In genomic region chrX:94140080-94140479, GRCm38 (mm10) we compare ENCODE assay signal across 24 mouse cellular contexts. TPM values are rescaled to one million over a fixed set of nuclear protein-coding genes. Genes with fewer than 3 reads are reported as not detected.
DNase-seq lines count a peak whose midpoint lies in the region; ATAC-seq lines count a peak whose summit lies in the region.
"Had no signal": no experiment of that assay in that cellular context is flagged by ENCODE, and none has a peak within 500 bp of the region (broad histone marks: within the 10 kb centered on the region; RNA-seq: fewer than 3 reads in every experiment).

No protein-coding gene starts in this region.

- H3K36me3 ChIP-seq in splenic B cell, adult 2 months (ENCODE audit: control insufficient read depth, insufficient read depth, low read length, poor library complexity, severe bottlenecking) = no peaks in the 10 kb centered on the region
- H3K36me3 ChIP-seq: forebrain, embryonic 10.5 days; G1E; hindbrain, embryonic 12.5 days; hindbrain, embryonic 15.5 days; intestine, embryonic 15.5 days had no signal

- peak; percentile 89 for ATAC-seq in megakaryocyte, adult 5-6 weeks (ENCODE audit: poor library complexity, severe bottlenecking)
- ATAC-seq: forebrain, embryonic 13.5 days; forebrain, embryonic 16.5 days; intestine, embryonic 15.5 days; Patski had no signal

- no peaks in the 10 kb centered on the region for H3K27me3 ChIP-seq in splenic B cell, adult 2 months (ENCODE audit: control insufficient read depth, insufficient read depth, low read length, poor library complexity, severe bottlenecking)
- H3K27me3 ChIP-seq: CH12.LX, Patski had no signal

- peak; percentile 20 for DNase-seq in adrenal gland, adult 2 months
- DNase-seq in adrenal gland, postnatal 4 days (ENCODE audit: low spot score in 2 of 2) = no peak
- DNase-seq in splenic B cell, adult 2 months (ENCODE audit: low read depth, low spot score) = peak; percentile 38
- no peak for DNase-seq in spleen, adult 12 weeks (ENCODE audit: low spot score)
- no peak for DNase-seq in lung, adult 18-20 months
- DNase-seq: adrenal gland, adult 8-10 months; adrenal gland, postnatal 36 days; cerebellum, adult 11-12 months; cerebellum, adult 8-10 months; cerebellum, postnatal 10 days; cerebellum, postnatal 36 days; gastrocnemius, postnatal 10 days; gastrocnemius, postnatal 36 days; heart, adult 11 months had no signal

RNA-seq across cellular contexts. Expression of gene Zfx, which starts 16.6 kb away (rescaled TPM):
- 10 to 100 TPM; 19.6 to 28.6 TPM for total RNA-seq in adrenal gland, adult 2 months (2021)
- 1.7 and 1.8 TPM in 2 replicates for polyA plus RNA-seq in adrenal gland, adult 2 months (2012; rRNA removed)
- total RNA-seq in adrenal gland, postnatal 4 days (2021) = 10 to 100 TPM; 43.2 to 47.0 TPM
- 37.8 and 45.3 TPM in 2 replicates for total RNA-seq in megakaryocyte, adult 5-6 weeks (2015)
- total RNA-seq in megakaryocyte, adult 5-6 weeks (2017) = 32.1 and 32.6 TPM in 2 replicates

Comparison
In these comparisons a context has a peak if more than half of its experiments do, and no peak if none do; other contexts are left out.
1. DNase-seq: peak in adrenal gland, adult 2 months (single experiment) and splenic B cell, adult 2 months (single experiment); none in adrenal gland, postnatal 4 days (0 of 2), spleen, adult 12 weeks (single experiment) and lung, adult 18-20 months (0 of 2).